Mouse (Mus musculus) erythroblast, embryonic 14.5 days (primary cell): ENCODE measurements at regions not wholly inside any gene's neighbourhood (a gene's known extent, or its start where the extent isn't known, plus 50 kb on each side); places are given as distances from the start of the nearest gene placed in this dataset.

ENCODE experiments used
- GATA1 ChIP-seq: IDR thresholded peaks from 2 replicates; pipeline ENCODE4 v1.6.1; 2012; ENCODE audit warnings: low read length, inconsistent platforms, mixed read lengths
- TAL1 ChIP-seq: IDR thresholded peaks from 3 replicates; pipeline ENCODE4 v1.6.1; 2012; ENCODE audit warnings: low read length, inconsistent platforms, mixed read lengths

- no peak for TF ChIP-seq GATA1
- TF ChIP-seq TAL1: no peak
These were observed 829.0 kb upstream of the Car8 start for GRCm38 (mm10) chr4:9067874-9068273.
